Mouse (Mus musculus) hindbrain, embryonic 13.5 days (tissue): ENCODE data around the gene Fcna. TPM values are rescaled to one million over a fixed set of nuclear protein-coding genes. Genes with fewer than 3 reads are reported as not detected.
A peak's percentile ranks its signal among the peaks of the same experiment; 100 is the strongest.

Source experiments
- ATAC-seq: fragments of 200-750 bp; cut with Nextera tagmentation; 2 replicates; pipeline ENCODE4 v1.8.0; 2017; ENCODE audit warnings: moderate TSS enrichment; ENCODE audit not compliant: low FRiP score
- H3K27ac ChIP-seq: fragments of 300-500 bp; sonication (generic); 2 replicates; pipeline ENCODE4 v1.5.1; 2015; ENCODE audit warnings: inconsistent platforms, mild to moderate bottlenecking, moderate library complexity
- H3K27me3 ChIP-seq: fragments of 300-500 bp; sonication (generic); 2 replicates; pipeline ENCODE4 v1.6.1; 2015; ENCODE audit warnings: mild to moderate bottlenecking, inconsistent platforms
- H3K36me3 ChIP-seq: fragments of 300-500 bp; sonication (generic); 2 replicates; pipeline ENCODE4 v1.6.1; 2015; ENCODE audit warnings: mild to moderate bottlenecking, inconsistent platforms
- H3K4me1 ChIP-seq: fragments of 300-500 bp; sonication (generic); replicated peaks from 2 replicates; pipeline ENCODE4 v1.6.1; 2015; ENCODE audit warnings: inconsistent platforms
- H3K4me2 ChIP-seq: fragments of 300-500 bp; sonication (generic); 2 replicates; pipeline ENCODE4 v1.6.1; 2015; ENCODE audit warnings: inconsistent platforms, mild to moderate bottlenecking, moderate library complexity
- H3K4me3 ChIP-seq: fragments of 300-500 bp; sonication (generic); 2 replicates; pipeline ENCODE4 v1.5.1; 2015; ENCODE audit warnings: mild to moderate bottlenecking, inconsistent platforms
- H3K9ac ChIP-seq: fragments of 300-500 bp; sonication (generic); 2 replicates; pipeline ENCODE4 v1.6.1; 2015; ENCODE audit warnings: mild to moderate bottlenecking, inconsistent platforms
- H3K9me3 ChIP-seq: fragments of 300-500 bp; sonication (generic); 2 replicates; pipeline ENCODE4 v1.6.1; 2016; ENCODE audit warnings: inconsistent platforms
- WGBS: fragments of 180-500 bp; shearing (Covaris S2); methylation state at CpG from one replicate; pipeline ENCODE4 v1.1.7; 2015; 5-methylcytosine and 5-hydroxymethylcytosine counted together
- polyA plus RNA-seq: library from polyadenylated mRNA; unstranded; fragments of >200 nt; fragmentation: Nextera tagmentation; extraction: Ambion mirVana; gene quantifications from 2 replicates; pipeline ENCODE4 v1.2.1, GENCODE M21; 2015

Gene Fcna
- polyA plus RNA-seq, 1 experiment from 2014 or later, result 3.3 TPM

- H3K27ac ChIP-seq, result no peak overlapping the region
- WGBS, result 54% methylated on average over 1 of the region's 1 CpGs
These were observed 6.2 kb upstream of the Fcna start for GRCm38 (mm10) chr2:25634046-25634445.

GRCm38 (mm10) chr2:25633616-25634015, 5.8 kb upstream of the Fcna start:
- no peaks in the 10 kb centered on the region for H3K9me3 ChIP-seq
- no peak overlapping the region for H3K4me2 ChIP-seq
- H3K36me3 ChIP-seq, result no peaks in the 10 kb centered on the region
- H3K4me3 ChIP-seq, result no peak overlapping the region
- H3K27me3 ChIP-seq, result no peaks in the 10 kb centered on the region
- no peak overlapping the region for H3K9ac ChIP-seq
- no peak for ATAC-seq
- 90% methylated on average over 3 of the region's 3 CpGs for WGBS
- no peaks in the 10 kb centered on the region for H3K4me1 ChIP-seq
- no peak overlapping the region for H3K27ac ChIP-seq

More at GRCm38 (mm10) chr2:25634046-25634445, 6.2 kb upstream of the Fcna start:
- H3K4me1 ChIP-seq, result no peaks in the 10 kb centered on the region
- H3K4me3 ChIP-seq, result no peak overlapping the region
- H3K36me3 ChIP-seq, result no peaks in the 10 kb centered on the region
- ATAC-seq, result no peak
- no peaks in the 10 kb centered on the region for H3K9me3 ChIP-seq
- no peaks in the 10 kb centered on the region for H3K27me3 ChIP-seq
- H3K9ac ChIP-seq, result no peak overlapping the region
- H3K4me2 ChIP-seq, result no peak overlapping the region

- H3K4me3 ChIP-seq, result no peak overlapping the region
- H3K4me2 ChIP-seq, result no peak overlapping the region
- H3K36me3 ChIP-seq, result no peaks in the 10 kb centered on the region
- ATAC-seq, result no peak
- no peaks in the 10 kb centered on the region for H3K4me1 ChIP-seq
- no peak overlapping the region for H3K9ac ChIP-seq
- no peaks in the 10 kb centered on the region for H3K9me3 ChIP-seq
- no peak overlapping the region for H3K27ac ChIP-seq
- 0 out of 2 replicates have a peak, but pooled peaks cover under 1% of the 10 kb centered on the region for H3K27me3 ChIP-seq
- WGBS, result 35% methylated on average over 4 of the region's 4 CpGs
These were observed 908 bp upstream of the Fcna start for GRCm38 (mm10) chr2:25628738-25629137.

GRCm38 (mm10) chr2:25625986-25626385, 1.8 kb downstream of the Fcna start:
- 50% methylated on average over 5 of the region's 5 CpGs for WGBS
- H3K4me2 ChIP-seq, result no peak overlapping the region

GRCm38 (mm10) chr2:25621229-25622200, 6.3 kb downstream of the Fcna start, which contains the start of gene Tmem141:
TSS of gene Tmem141 (minus strand) at chr2:25622005.
- 6% methylated on average over 34 of the region's 34 CpGs for WGBS
- H3K4me3 ChIP-seq, result peak within 1 kb of the TSS; percentile 52
- peak within 1 kb of the TSS; percentile 74 for H3K9ac ChIP-seq
- no peaks in the 10 kb centered on the region for H3K36me3 ChIP-seq
- no peaks in the 10 kb centered on the region for H3K9me3 ChIP-seq
- peaks cover 41% of the 10 kb centered on the region for H3K27me3 ChIP-seq
- peaks cover 13% of the 10 kb centered on the region for H3K4me1 ChIP-seq
- peak within 1 kb of the TSS; percentile 80 for H3K27ac ChIP-seq
- peak within 1 kb of the TSS; percentile 68 for H3K4me2 ChIP-seq
- ATAC-seq, result peak; percentile 94

More at GRCm38 (mm10) chr2:25625986-25626385, 1.8 kb downstream of the Fcna start:
- Histone ChIP-seq H3K9me3 (no peaks in the 10 kb centered on the region), H3K4me1 (peaks cover 8% of the 10 kb centered on the region), H3K27ac (no peak overlapping the region), H3K36me3 (no peaks in the 10 kb centered on the region), H3K27me3 (0 out of 2 replicates have a peak, but pooled peaks cover 7% of the 10 kb centered on the region), H3K9ac (no peak overlapping the region), H3K4me3 (no peak overlapping the region)
- no peak for ATAC-seq

- ATAC-seq, result no peak
- H3K9me3 ChIP-seq, result no peaks in the 10 kb centered on the region
- peak overlapping the region; percentile 52; the same call in 1 of the 2 replicates for H3K4me3 ChIP-seq
- peak overlapping the region; percentile 68; the same call in 1 of the 2 replicates for H3K4me2 ChIP-seq
- peaks cover 20% of the 10 kb centered on the region for H3K4me1 ChIP-seq
- no peaks in the 10 kb centered on the region for H3K36me3 ChIP-seq
- no peak overlapping the region for H3K27ac ChIP-seq
- peak overlapping the region; percentile 74; the same call in 1 of the 2 replicates for H3K9ac ChIP-seq
- WGBS, result 91% methylated on average over 4 of the region's 4 CpGs
- peaks cover 47% of the 10 kb centered on the region for H3K27me3 ChIP-seq
These were observed 7.0 kb downstream of the Fcna start for GRCm38 (mm10) chr2:25620852-25621228.

- no peaks in the 10 kb centered on the region for H3K36me3 ChIP-seq
- no peak overlapping the region for H3K27ac ChIP-seq
- H3K4me2 ChIP-seq, result no peak overlapping the region
- H3K27me3 ChIP-seq, result peaks cover 52% of the 10 kb centered on the region
- ATAC-seq, result no peak
- WGBS, result 84% methylated on average over 6 of the region's 6 CpGs
- no peak overlapping the region for H3K4me3 ChIP-seq
- peaks cover 20% of the 10 kb centered on the region for H3K4me1 ChIP-seq
- no peaks in the 10 kb centered on the region for H3K9me3 ChIP-seq
- H3K9ac ChIP-seq, result peak overlapping the region; percentile 29; the same call in 1 of the 2 replicates
These were observed 7.4 kb downstream of the Fcna start for GRCm38 (mm10) chr2:25620386-25620785.

GRCm38 (mm10) chr2:25617578-25617977, 10.3 kb downstream of the Fcna start, which contains the start of gene Ccdc183:
TSS of gene Ccdc183 (minus strand) at chr2:25617678.
- H3K36me3 ChIP-seq, result no peaks in the 10 kb centered on the region
- ATAC-seq, result no peak
- H3K9me3 ChIP-seq, result no peaks in the 10 kb centered on the region
- peaks cover 67% of the 10 kb centered on the region for H3K27me3 ChIP-seq
- no peak within 1 kb of the TSS for H3K4me3 ChIP-seq
- H3K4me1 ChIP-seq, result peaks cover 20% of the 10 kb centered on the region
- 85% methylated on average over 3 of the region's 3 CpGs for WGBS
- H3K4me2 ChIP-seq, result no peak within 1 kb of the TSS
- H3K27ac ChIP-seq, result no peak within 1 kb of the TSS
- H3K9ac ChIP-seq, result no peak within 1 kb of the TSS

GRCm38 (mm10) chr2:25616398-25616797, 11.4 kb downstream of the Fcna start:
- H3K4me3 ChIP-seq, result no peak overlapping the region
- no peaks in the 10 kb centered on the region for H3K36me3 ChIP-seq
- peaks cover 75% of the 10 kb centered on the region for H3K27me3 ChIP-seq
- peaks cover 15% of the 10 kb centered on the region for H3K4me1 ChIP-seq
- H3K9ac ChIP-seq, result no peak overlapping the region
- H3K4me2 ChIP-seq, result 0 out of 2 replicates have a peak overlapping the region, but pooled peaks have one; percentile 13
- 24% methylated on average over 22 of the region's 22 CpGs for WGBS
- no peaks in the 10 kb centered on the region for H3K9me3 ChIP-seq
- no peak overlapping the region for H3K27ac ChIP-seq
- no peak for ATAC-seq

GRCm38 (mm10) chr2:25608671-25609070, 19.2 kb downstream of the Fcna start:
- Histone ChIP-seq H3K4me3 (peak overlapping the region; percentile 99), H3K36me3 (peaks cover 4% of the 10 kb centered on the region; the same call in 1 of the 2 replicates), H3K4me2 (peak overlapping the region; percentile 68), H3K9ac (peak overlapping the region; percentile 96), H3K9me3 (no peaks in the 10 kb centered on the region), H3K4me1 (peaks cover 23% of the 10 kb centered on the region), H3K27me3 (peaks cover 25% of the 10 kb centered on the region), H3K27ac (peak overlapping the region; percentile 95)
- no peak for ATAC-seq
- WGBS, result 66% methylated on average over 10 of the region's 10 CpGs

- H3K4me3 ChIP-seq, result peak within 1 kb of the TSS; percentile 99
- H3K4me1 ChIP-seq, result peaks cover 23% of the 10 kb centered on the region
- no peaks in the 10 kb centered on the region for H3K9me3 ChIP-seq
- peaks cover 8% of the 10 kb centered on the region for H3K36me3 ChIP-seq
- H3K4me2 ChIP-seq, result peak within 1 kb of the TSS; percentile 68
- H3K9ac ChIP-seq, result peak within 1 kb of the TSS; percentile 96
- under 1% methylated on average over 80 of the region's 80 CpGs for WGBS
- peaks cover 23% of the 10 kb centered on the region for H3K27me3 ChIP-seq
- H3K27ac ChIP-seq, result peak within 1 kb of the TSS; percentile 95
- ATAC-seq, result peak; percentile 93
These were observed 19.8 kb downstream of the Fcna start, which contains the start of gene Rabl6 for GRCm38 (mm10) chr2:25607761-25608622. TSS of gene Rabl6 (minus strand) at chr2:25608521.
